In genomic region chr9:119342728-119343127, GRCm38 (mm10) we compare ENCODE assay signal across 13 mouse cellular contexts. TPM values are rescaled to one million over a fixed set of nuclear protein-coding genes. Genes with fewer than 3 reads are reported as not detected.
DNase-seq lines count a peak whose midpoint lies in the region; ATAC-seq and TF ChIP-seq lines count a peak whose summit lies in the region.
"Had no signal": no experiment of that assay in that cellular context is flagged by ENCODE, and none has a peak within 500 bp of the region (broad histone marks: within the 10 kb centered on the region; RNA-seq: fewer than 3 reads in every experiment).

No protein-coding gene starts in this region.

- no peak overlapping the region for H3K9ac ChIP-seq in kidney, embryonic 15.5 days
- H3K9ac ChIP-seq in intestine, embryonic 15.5 days, result 0 out of 2 replicates have a peak overlapping the region, but pooled peaks have one; percentile 78
- 0 out of 2 replicates have a peak overlapping the region, but pooled peaks have one; percentile 77 for H3K9ac ChIP-seq in limb, embryonic 14.5 days (ENCODE audit: low read depth, low read length, severe bottlenecking)
- peak overlapping the region; percentile 92; the same call in 1 of the 2 replicates for H3K9ac ChIP-seq in neural tube, embryonic 13.5 days

- no peak for TF ChIP-seq POLR2A in limb, embryonic 14.5 days (IDR thresholded peaks at IDR 0.05; ENCODE audit: borderline replicate concordance, extremely low read depth, insufficient read depth, insufficient read length)

- H3K27me3 ChIP-seq in kidney, embryonic 15.5 days, result no peaks in the 10 kb centered on the region
- H3K27me3 ChIP-seq in intestine, embryonic 15.5 days (replicated peaks), result no peaks in the 10 kb centered on the region
- no peaks in the 10 kb centered on the region for H3K27me3 ChIP-seq in limb, embryonic 14.5 days (ENCODE audit: control insufficient read depth, insufficient read depth, low read length)
- H3K27me3 ChIP-seq in neural tube, embryonic 13.5 days, result peaks cover 18% of the 10 kb centered on the region

- H3K4me3 ChIP-seq in kidney, embryonic 15.5 days (replicated peaks), result no peak overlapping the region
- H3K4me3 ChIP-seq in intestine, embryonic 15.5 days (replicated peaks), result peak overlapping the region; percentile 81; the same call in 1 of the 2 replicates
- H3K4me3 ChIP-seq in limb, embryonic 14.5 days (replicated peaks; ENCODE audit: low read length), result no peak overlapping the region
- H3K4me3 ChIP-seq in neural tube, embryonic 13.5 days, result peak overlapping the region; percentile 81

- H3K36me3 ChIP-seq in kidney, embryonic 15.5 days, result peaks cover 44% of the 10 kb centered on the region
- H3K36me3 ChIP-seq in intestine, embryonic 15.5 days, result peaks cover 12% of the 10 kb centered on the region
- H3K36me3 ChIP-seq in limb, embryonic 14.5 days (ENCODE audit: control insufficient read depth, insufficient read depth, low read length), result peaks cover 43% of the 10 kb centered on the region
- H3K36me3 ChIP-seq in neural tube, embryonic 13.5 days, result peaks cover 46% of the 10 kb centered on the region

- no peak for DNase-seq in kidney, adult 18-20 months
- DNase-seq in limb, embryonic 14.5 days (ENCODE audit: low spot score), result no peak
- no peak for DNase-seq in embryo, embryonic 11 days
- DNase-seq: adrenal gland, postnatal 10 days; gastrocnemius, postnatal 14 days had no signal

- 83% methylated on average over 7 of the region's 7 CpGs for WGBS in kidney, embryonic 15.5 days
- 73% methylated on average over 7 of the region's 7 CpGs for WGBS in intestine, embryonic 15.5 days
- 92% methylated on average over 7 of the region's 7 CpGs for WGBS in limb, embryonic 14.5 days
- 88% methylated on average over 7 of the region's 7 CpGs for WGBS in neural tube, embryonic 13.5 days

- H3K4me2 ChIP-seq in kidney, embryonic 15.5 days, result peak overlapping the region; percentile 81
- H3K4me2 ChIP-seq in intestine, embryonic 15.5 days (replicated peaks), result peak overlapping the region; percentile 76
- no peak overlapping the region for H3K4me2 ChIP-seq in limb, embryonic 14.5 days (replicated peaks; ENCODE audit: low read depth, low read length, severe bottlenecking)
- H3K4me2 ChIP-seq in neural tube, embryonic 13.5 days, result no peak overlapping the region; the same call in 1 of the 2 replicates

- H3K9me3 ChIP-seq in kidney, embryonic 15.5 days (replicated peaks), result no peaks in the 10 kb centered on the region
- no peaks in the 10 kb centered on the region for H3K9me3 ChIP-seq in intestine, embryonic 15.5 days
- H3K9me3 ChIP-seq in limb, embryonic 14.5 days (ENCODE audit: control insufficient read depth, low read length), result no peaks in the 10 kb centered on the region
- H3K9me3 ChIP-seq in neural tube, embryonic 13.5 days, result no peaks in the 10 kb centered on the region

- no peak overlapping the region for H3K27ac ChIP-seq in kidney, embryonic 15.5 days
- H3K27ac ChIP-seq in intestine, embryonic 15.5 days, result no peak overlapping the region
- no peak overlapping the region for H3K27ac ChIP-seq in limb, embryonic 14.5 days (replicated peaks; ENCODE audit: low read depth, low read length)
- H3K27ac ChIP-seq in neural tube, embryonic 13.5 days (replicated peaks), result no peak overlapping the region

- ATAC-seq in kidney, embryonic 15.5 days (replicated peaks; ENCODE audit: low FRiP score), result no peak
- no peak for ATAC-seq in intestine, embryonic 15.5 days
- no peak for ATAC-seq in limb, embryonic 14.5 days (ENCODE audit: low FRiP score, low read depth)
- ATAC-seq in neural tube, embryonic 13.5 days (ENCODE audit: low read depth), result no peak
- ATAC-seq in erythroid progenitor cell, adult 5-6 weeks (replicated peaks; ENCODE audit: low FRiP score, poor library complexity, severe bottlenecking), result no peak
- ATAC-seq: hindbrain, embryonic 16.5 days had no signal

- peaks cover 36% of the 10 kb centered on the region for H3K4me1 ChIP-seq in kidney, embryonic 15.5 days
- peaks cover 21% of the 10 kb centered on the region for H3K4me1 ChIP-seq in intestine, embryonic 15.5 days (replicated peaks)
- peaks cover 20% of the 10 kb centered on the region for H3K4me1 ChIP-seq in limb, embryonic 14.5 days (ENCODE audit: control insufficient read depth, insufficient read depth, low read length)
- peaks cover 38% of the 10 kb centered on the region for H3K4me1 ChIP-seq in neural tube, embryonic 13.5 days (replicated peaks)

RNA-seq across cellular contexts. Expression of gene Myd88, which starts 1.5 kb away (rescaled TPM):
- 25.6 and 25.9 TPM in 2 replicates for polyA plus RNA-seq in kidney, embryonic 15.5 days (2015; fragmentation: Nextera tagmentation; extraction: Ambion mirVana)
- polyA plus RNA-seq in intestine, embryonic 15.5 days (2015; fragmentation: Nextera tagmentation; extraction: Ambion mirVana), result 29.8 and 32.1 TPM in 2 replicates
- polyA plus RNA-seq in limb, embryonic 14.5 days (2012; rRNA removed), result 10.9 and 11.5 TPM in 2 replicates
- 23.3 and 25.1 TPM in 2 replicates for polyA plus RNA-seq in limb, embryonic 14.5 days (2014; fragmentation: Nextera tagmentation; extraction: Ambion mirVana)
- polyA plus RNA-seq in neural tube, embryonic 13.5 days (2015; fragmentation: Nextera tagmentation; extraction: Ambion mirVana), result 6.6 and 6.9 TPM in 2 replicates
- total RNA-seq in erythroid progenitor cell, adult 5-6 weeks (2015; ENCODE audit: low replicate concordance), result 22.6 and 25.9 TPM in 2 replicates
- total RNA-seq in erythroid progenitor cell, adult 5-6 weeks (2017; ENCODE audit: low replicate concordance), result 5.9 and 14.0 TPM in 2 replicates

RNA-seq across cellular contexts. Expression of gene Acaa1a, which starts 3.3 kb away (rescaled TPM):
- polyA plus RNA-seq in kidney, embryonic 15.5 days (2015; fragmentation: Nextera tagmentation; extraction: Ambion mirVana), result 111 and 121 TPM in 2 replicates
- 95.2 and 108 TPM in 2 replicates for polyA plus RNA-seq in intestine, embryonic 15.5 days (2015; fragmentation: Nextera tagmentation; extraction: Ambion mirVana)
- polyA plus RNA-seq in limb, embryonic 14.5 days (2012; rRNA removed), result 120 and 140 TPM in 2 replicates
- 87.4 and 92.7 TPM in 2 replicates for polyA plus RNA-seq in limb, embryonic 14.5 days (2014; fragmentation: Nextera tagmentation; extraction: Ambion mirVana)
- polyA plus RNA-seq in neural tube, embryonic 13.5 days (2015; fragmentation: Nextera tagmentation; extraction: Ambion mirVana), result 98.3 and 106 TPM in 2 replicates
- 5.9 and 10.8 TPM in 2 replicates for total RNA-seq in erythroid progenitor cell, adult 5-6 weeks (2015; ENCODE audit: low replicate concordance)
- 5.2 and 5.4 TPM in 2 replicates for total RNA-seq in erythroid progenitor cell, adult 5-6 weeks (2017; ENCODE audit: low replicate concordance)

RNA-seq across cellular contexts. Expression of gene Xylb, which starts 14.5 kb away (rescaled TPM):
- polyA plus RNA-seq in kidney, embryonic 15.5 days (2015; fragmentation: Nextera tagmentation; extraction: Ambion mirVana), result 20.8 and 26.9 TPM in 2 replicates
- polyA plus RNA-seq in intestine, embryonic 15.5 days (2015; fragmentation: Nextera tagmentation; extraction: Ambion mirVana), result 13.2 and 14.5 TPM in 2 replicates
- polyA plus RNA-seq in limb, embryonic 14.5 days (2012; rRNA removed), result 8.9 and 11.1 TPM in 2 replicates
- polyA plus RNA-seq in limb, embryonic 14.5 days (2014; fragmentation: Nextera tagmentation; extraction: Ambion mirVana), result 5.2 and 5.5 TPM in 2 replicates
- 2.4 and 2.6 TPM in 2 replicates for polyA plus RNA-seq in neural tube, embryonic 13.5 days (2015; fragmentation: Nextera tagmentation; extraction: Ambion mirVana)
- not detected in 2 replicates for total RNA-seq in erythroid progenitor cell, adult 5-6 weeks (2015; ENCODE audit: low replicate concordance)
- total RNA-seq in erythroid progenitor cell, adult 5-6 weeks (2017; ENCODE audit: low replicate concordance), result not detected in 2 replicates

RNA-seq across cellular contexts. Expression of gene Oxsr1, which starts 20.5 kb away (rescaled TPM):
- polyA plus RNA-seq in kidney, embryonic 15.5 days (2015; fragmentation: Nextera tagmentation; extraction: Ambion mirVana), result 12.3 and 14.2 TPM in 2 replicates
- 12.0 and 12.1 TPM in 2 replicates for polyA plus RNA-seq in intestine, embryonic 15.5 days (2015; fragmentation: Nextera tagmentation; extraction: Ambion mirVana)
- 35.4 and 39.4 TPM in 2 replicates for polyA plus RNA-seq in limb, embryonic 14.5 days (2012; rRNA removed)
- polyA plus RNA-seq in limb, embryonic 14.5 days (2014; fragmentation: Nextera tagmentation; extraction: Ambion mirVana), result 15.6 and 16.0 TPM in 2 replicates
- 12.3 and 12.9 TPM in 2 replicates for polyA plus RNA-seq in neural tube, embryonic 13.5 days (2015; fragmentation: Nextera tagmentation; extraction: Ambion mirVana)
- 20.9 and 48.6 TPM in 2 replicates for total RNA-seq in erythroid progenitor cell, adult 5-6 weeks (2015; ENCODE audit: low replicate concordance)
- 35.0 and 37.1 TPM in 2 replicates for total RNA-seq in erythroid progenitor cell, adult 5-6 weeks (2017; ENCODE audit: low replicate concordance)

RNA-seq across cellular contexts. Expression of gene Slc22a14, which starts 22.6 kb away (rescaled TPM):
- polyA plus RNA-seq in kidney, embryonic 15.5 days (2015; fragmentation: Nextera tagmentation; extraction: Ambion mirVana), result 0.30 TPM in 1 of 2 replicates, not detected in the other
- polyA plus RNA-seq in intestine, embryonic 15.5 days (2015; fragmentation: Nextera tagmentation; extraction: Ambion mirVana), result 0.06 TPM in 1 of 2 replicates, not detected in the other
- 0.12 and 0.19 TPM in 2 replicates for polyA plus RNA-seq in limb, embryonic 14.5 days (2012; rRNA removed)
- 0.17 and 0.25 TPM in 2 replicates for polyA plus RNA-seq in limb, embryonic 14.5 days (2014; fragmentation: Nextera tagmentation; extraction: Ambion mirVana)
- not detected in 2 replicates for polyA plus RNA-seq in neural tube, embryonic 13.5 days (2015; fragmentation: Nextera tagmentation; extraction: Ambion mirVana)
- not detected in 2 replicates for total RNA-seq in erythroid progenitor cell, adult 5-6 weeks (2015; ENCODE audit: low replicate concordance)
- not detected in 2 replicates for total RNA-seq in erythroid progenitor cell, adult 5-6 weeks (2017; ENCODE audit: low replicate concordance)
- total RNA-seq: common myeloid progenitor, adult 5-6 weeks; gastrocnemius, postnatal 14 days; left cerebral cortex, adult 8-10 months; MEL had no signal

Comparison
In these comparisons a context has a peak if more than half of its experiments do, and no peak if none do; other contexts are left out.
1. H3K4me2 ChIP-seq: peak in kidney, embryonic 15.5 days (single experiment) and intestine, embryonic 15.5 days (single experiment); none in limb, embryonic 14.5 days (single experiment) and neural tube, embryonic 13.5 days (single experiment).
2. H3K4me3 ChIP-seq: peak in intestine, embryonic 15.5 days (single experiment) and neural tube, embryonic 13.5 days (single experiment); none in kidney, embryonic 15.5 days (single experiment) and limb, embryonic 14.5 days (single experiment).